Mouse (Mus musculus): Measurements from ENCODE around the gene AC170998.1. TPM values are rescaled to one million over a fixed set of nuclear protein-coding genes. Genes with fewer than 3 reads are reported as not detected.
"Not testable (repeated sequence)": the region's sequence is repeated elsewhere in the genome, so short reads cannot be mapped to it uniquely, and the experiment has no call there.

The AC170998.1 gene
- total RNA-seq, 4 experiments from 2014 or later: 0.46 to 1.5 (median 1.1) TPM; not detected in 1

GRCm38 (mm10) chr17:28706697-28707096, 19.2 kb upstream of the AC170998.1 start:
- DNase-seq (ENCODE audit: low spot score): no peak

GRCm38 (mm10) chr17:28707136-28707627, 18.7 kb upstream of the AC170998.1 start:
- DNase-seq (ENCODE audit: low spot score): no peak

- no peak for DNase-seq (ENCODE audit: low spot score)
Measured at GRCm38 (mm10) chr17:28707816-28708215, 18.1 kb upstream of the AC170998.1 start.

GRCm38 (mm10) chr17:28708989-28709388, 16.9 kb upstream of the AC170998.1 start:
- DNase-seq (ENCODE audit: low spot score): no peak

- no peak for DNase-seq (ENCODE audit: low spot score)
Measured at GRCm38 (mm10) chr17:28709552-28710290, 16.2 kb upstream of the AC170998.1 start.

GRCm38 (mm10) chr17:28710291-28710688, 15.6 kb upstream of the AC170998.1 start:
- DNase-seq (ENCODE audit: low spot score): no peak

- no peak for DNase-seq (ENCODE audit: low spot score)
Measured at GRCm38 (mm10) chr17:28711237-28711636, 14.6 kb upstream of the AC170998.1 start.

GRCm38 (mm10) chr17:28712305-28712704, 13.6 kb upstream of the AC170998.1 start:
- DNase-seq (ENCODE audit: low spot score): no peak

- no peak for DNase-seq (ENCODE audit: low spot score)
Measured at GRCm38 (mm10) chr17:28714006-28714405, 11.9 kb upstream of the AC170998.1 start.

GRCm38 (mm10) chr17:28715832-28716548, 9.9 kb upstream of the AC170998.1 start:
- DNase-seq (ENCODE audit: low spot score): no peak

GRCm38 (mm10) chr17:28717535-28717934, 8.3 kb upstream of the AC170998.1 start:
- DNase-seq (ENCODE audit: low spot score): no peak

GRCm38 (mm10) chr17:28727511-28727910, 1.6 kb downstream of the AC170998.1 start:
- not testable (repeated sequence) for DNase-seq (ENCODE audit: low spot score)

GRCm38 (mm10) chr17:28735317-28736105, 9.6 kb downstream of the AC170998.1 start:
- no peak for DNase-seq (ENCODE audit: low spot score)

- no peak for DNase-seq (ENCODE audit: low spot score)
Measured at GRCm38 (mm10) chr17:28736486-28736885, 10.6 kb downstream of the AC170998.1 start.

GRCm38 (mm10) chr17:28737973-28738372, 12.1 kb downstream of the AC170998.1 start:
- DNase-seq (ENCODE audit: low spot score): no peak

GRCm38 (mm10) chr17:28739244-28739643, 13.4 kb downstream of the AC170998.1 start:
- no peak for DNase-seq (ENCODE audit: low spot score)

- no peak for DNase-seq (ENCODE audit: low spot score)
Measured at GRCm38 (mm10) chr17:28743145-28743866, 17.4 kb downstream of the AC170998.1 start.

GRCm38 (mm10) chr17:28743916-28744315, 18.0 kb downstream of the AC170998.1 start:
- no peak for DNase-seq (ENCODE audit: low spot score)

GRCm38 (mm10) chr17:28745773-28746172, 19.9 kb downstream of the AC170998.1 start:
- no peak for DNase-seq (ENCODE audit: low spot score)

GRCm38 (mm10) chr17:28748001-28748400, 22.1 kb downstream of the AC170998.1 start:
- no peak for DNase-seq (ENCODE audit: low spot score)

GRCm38 (mm10) chr17:28750580-28750979, 24.7 kb downstream of the AC170998.1 start:
- no peak for DNase-seq (ENCODE audit: low spot score)
